Mouse (Mus musculus) layer of hippocampus, postnatal 36 days (tissue): ENCODE results near the gene Gcc2. TPM values are rescaled to one million over a fixed set of nuclear protein-coding genes. Genes with fewer than 3 reads are reported as not detected.
"Not testable (repeated sequence)": the region's sequence is repeated elsewhere in the genome, so short reads cannot be mapped to it uniquely, and the experiment has no call there.

Experiments
- DNase-seq, 2 experiments: peaks; one replicate each; pipeline ENCODE4 v3.0.0; 2022
- total RNA-seq, 2 experiments: library from RNA; stranded (reverse); gene quantifications; 2 replicates each; pipeline ENCODE4 v1.2.3; 2021

Gcc2 gene
- total RNA-seq, 2 experiments from 2014 or later = 74.7 to 78.0 TPM

DNA sequence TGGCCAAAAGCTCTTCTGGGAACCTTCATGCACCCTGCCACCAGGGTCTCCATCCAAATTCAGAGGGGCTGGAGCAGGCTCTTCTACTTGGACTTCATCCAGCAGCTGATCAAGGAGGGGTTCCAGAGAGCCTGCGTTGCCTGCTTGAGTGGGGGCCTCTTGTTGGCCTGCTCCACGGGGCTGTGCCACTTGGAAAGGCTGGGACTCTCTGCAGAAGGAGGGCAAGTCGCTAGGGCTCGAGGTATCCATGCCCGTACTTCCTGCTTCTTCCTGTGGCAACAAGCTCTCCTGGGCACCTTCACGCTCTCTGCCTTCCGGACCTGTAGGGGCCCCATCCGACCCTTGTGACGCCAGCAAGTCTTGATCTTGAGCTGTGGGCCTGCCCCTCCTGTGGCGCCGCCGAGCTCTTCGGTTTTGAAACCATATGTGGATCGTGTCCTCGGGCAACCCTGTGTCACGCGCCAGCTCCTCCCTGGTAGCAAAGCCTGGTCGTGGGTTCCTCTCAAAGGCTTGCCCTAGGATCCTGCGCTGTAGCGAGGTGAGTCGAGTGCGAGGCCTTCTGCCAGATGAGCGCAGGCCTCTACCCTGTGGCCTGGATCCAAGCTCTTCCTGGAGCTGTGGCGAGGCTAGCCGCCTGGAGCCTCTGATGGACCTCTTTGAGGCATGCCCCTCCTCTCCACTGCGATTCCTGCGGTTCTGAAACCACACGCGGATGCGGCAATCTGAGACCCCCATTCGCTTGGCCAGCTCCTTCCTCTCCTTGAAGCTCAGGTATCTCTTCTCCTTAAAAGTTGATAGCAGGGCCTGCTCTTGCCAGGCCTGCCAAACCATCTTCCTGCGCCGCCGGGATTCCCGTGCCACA, 23.3 kb upstream of the Gcc2 start:
- DNase-seq = peak; percentile 67 to 69

DNA sequence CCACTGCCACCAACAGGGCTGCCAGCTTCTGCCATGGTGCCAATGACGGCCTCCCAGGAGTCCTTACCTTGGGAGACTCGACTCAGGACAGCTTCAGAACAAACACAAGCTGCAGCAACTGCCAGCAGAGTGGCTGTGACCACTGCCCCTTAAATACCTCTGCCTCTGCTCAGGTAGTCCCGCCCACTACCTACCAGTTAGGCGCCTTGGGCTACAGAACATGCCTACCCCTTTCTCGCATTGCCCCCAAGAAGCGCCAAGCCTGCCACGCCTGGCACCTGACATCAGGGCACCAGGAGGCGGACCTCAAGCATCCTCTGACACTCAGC, 22.7 kb upstream of the Gcc2 start, which contains the start of gene Duxf3:
TSS of gene Duxf3 (minus strand) at position 35 of the 329 bp plus-strand sequence.
- DNase-seq = not testable (repeated sequence)

DNA sequence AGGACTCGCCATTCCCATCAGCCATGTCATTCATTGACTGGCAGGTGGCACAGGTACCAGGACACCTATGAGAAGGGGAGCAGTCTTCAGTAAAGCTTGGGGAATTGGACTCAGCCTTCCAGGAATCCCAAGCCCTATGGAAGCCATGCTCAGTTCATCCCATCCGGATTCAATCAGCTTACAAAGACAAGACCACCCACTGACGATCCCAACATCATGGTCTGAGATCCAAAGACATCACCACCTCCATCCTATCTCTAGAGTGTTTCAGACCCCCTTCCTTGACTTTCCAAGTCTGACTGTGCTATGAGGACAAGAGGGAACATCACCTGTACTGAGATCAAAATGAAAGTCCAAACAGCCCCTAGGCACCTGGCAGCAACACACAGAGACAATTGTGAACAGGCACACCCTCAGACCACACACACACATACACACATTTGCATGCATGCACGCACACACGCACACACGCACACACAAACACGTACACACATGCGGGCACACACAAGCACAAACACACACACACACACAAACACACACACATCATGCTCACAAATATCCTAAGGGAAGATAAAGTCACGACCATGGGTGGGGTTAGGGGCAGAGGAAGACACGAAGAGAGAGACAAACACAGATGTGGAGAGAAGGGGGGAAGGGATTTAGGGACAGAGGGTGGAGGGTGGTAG, 22.1 kb upstream of the Gcc2 start:
- DNase-seq = peak in 1 of 2 experiments; percentile 21

DNA sequence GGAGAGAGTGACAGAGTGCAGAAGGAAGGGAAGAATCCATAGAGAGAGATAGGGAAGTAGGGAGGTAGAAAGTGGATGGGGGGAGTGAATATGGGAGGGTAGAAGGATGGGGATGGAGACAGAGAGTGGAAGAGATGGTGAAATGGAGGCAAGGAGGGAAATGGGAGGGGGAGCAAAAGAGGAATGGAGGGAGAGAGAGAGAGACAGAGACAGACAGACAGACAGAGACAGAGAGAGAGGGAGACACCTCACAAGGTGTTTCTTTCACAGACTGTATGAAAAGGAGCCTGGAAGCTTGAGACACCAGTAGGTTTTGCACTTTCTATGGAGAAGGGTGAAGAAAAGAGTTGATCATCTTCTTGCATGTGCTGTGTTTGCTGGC, 21.6 kb upstream of the Gcc2 start:
- not testable (repeated sequence) for DNase-seq

DNA sequence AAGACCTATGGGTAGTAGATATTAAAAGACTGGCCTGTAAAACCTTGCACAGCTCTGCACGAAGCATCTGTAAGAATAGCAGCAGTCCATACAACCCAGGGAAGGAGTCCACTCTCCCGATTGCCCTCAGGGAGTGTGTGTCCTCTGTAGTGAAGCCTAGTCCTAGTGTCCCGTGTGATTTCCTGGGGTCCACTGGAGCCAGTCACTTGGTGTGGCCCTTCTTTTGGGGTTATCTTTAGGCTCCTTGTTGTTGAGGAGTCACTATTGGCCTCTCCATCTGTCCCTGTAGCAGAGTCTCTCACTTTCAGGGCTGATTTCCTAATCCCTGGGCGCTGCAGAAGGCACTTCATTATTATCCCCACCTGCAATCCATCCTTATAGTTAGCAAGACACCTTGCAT, 20.3 kb upstream of the Gcc2 start:
- not testable (repeated sequence) for DNase-seq

DNA sequence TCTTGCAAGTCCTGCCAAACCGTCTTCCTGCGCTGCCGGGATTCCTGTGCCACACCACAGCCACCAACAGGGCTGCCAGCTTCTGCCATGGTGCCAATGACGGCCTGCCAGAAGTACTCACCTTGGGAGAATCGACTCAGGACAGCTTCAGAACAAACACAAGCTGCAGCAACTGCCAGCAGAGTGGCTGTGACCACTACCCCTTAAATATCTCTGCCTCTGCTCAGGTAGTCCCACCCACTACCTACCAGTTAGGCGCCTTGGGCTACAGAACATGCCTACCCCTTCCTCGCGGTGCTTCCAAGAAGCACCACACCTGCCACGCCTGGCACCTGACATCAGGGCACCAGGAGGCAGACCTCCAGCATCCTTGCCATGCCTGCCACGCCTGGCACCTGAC, 18.7 kb upstream of the Gcc2 start, which contains the start of gene Gm4981:
TSS of gene Gm4981 (minus strand) at position 89 of the 400 bp plus-strand sequence.
- no peak for DNase-seq

DNA sequence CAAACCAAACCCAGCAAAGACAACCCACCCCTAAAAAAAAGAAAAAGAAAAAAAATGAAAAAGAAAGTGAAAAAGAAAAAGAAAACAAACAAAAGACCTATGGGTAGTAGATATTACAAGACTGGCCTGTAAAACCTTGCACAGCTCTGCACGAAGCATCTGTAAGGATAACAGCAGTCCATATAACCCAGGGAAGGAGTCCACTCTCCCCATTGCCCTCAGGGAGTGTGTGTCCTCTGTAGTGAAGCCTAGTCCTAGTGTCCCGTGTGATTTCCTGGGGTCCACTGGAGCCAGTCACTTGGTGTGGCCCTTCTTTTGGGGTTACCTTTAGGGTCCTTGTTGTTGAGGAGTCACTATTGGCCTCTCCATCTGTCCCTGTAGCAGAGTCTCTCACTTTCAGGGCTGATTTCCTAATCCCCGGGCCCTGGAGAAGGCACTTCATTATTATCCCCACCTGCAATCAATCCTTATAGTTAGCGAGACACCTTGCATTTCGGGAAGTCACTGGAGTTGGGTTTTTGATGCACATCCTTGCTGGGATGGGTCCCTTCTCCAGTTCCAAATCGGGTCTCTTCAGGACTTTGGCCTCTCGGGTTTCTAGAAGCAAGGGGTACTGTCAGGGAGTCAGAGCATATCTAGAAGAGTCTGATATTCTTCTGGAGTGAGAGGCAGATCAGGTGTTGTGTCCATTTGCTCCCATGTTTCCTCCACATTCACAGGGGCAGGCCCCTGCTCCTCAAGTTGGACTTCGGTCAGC, 16.1 kb upstream of the Gcc2 start:
- DNase-seq = peak; percentile 51 to 52

DNA sequence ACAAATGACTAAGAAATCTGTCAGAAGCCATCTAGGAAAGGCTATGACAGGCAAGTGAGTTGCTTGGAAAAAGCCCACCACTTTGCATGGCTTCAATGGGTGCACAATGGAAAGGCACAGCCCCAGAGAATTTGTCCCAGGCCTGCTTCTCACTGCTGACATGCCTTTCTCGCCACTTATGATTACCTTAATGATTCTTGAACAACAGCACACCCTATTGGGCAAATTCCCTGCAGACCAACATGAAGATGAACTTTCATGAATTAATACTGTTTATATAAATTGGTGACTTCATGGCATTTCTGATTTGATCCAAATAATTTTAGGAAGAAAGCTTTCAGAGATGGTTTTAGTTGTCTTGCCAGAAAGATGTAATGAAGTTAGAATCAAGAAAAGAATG, 5.8 kb upstream of the Gcc2 start:
- DNase-seq = no peak

DNA sequence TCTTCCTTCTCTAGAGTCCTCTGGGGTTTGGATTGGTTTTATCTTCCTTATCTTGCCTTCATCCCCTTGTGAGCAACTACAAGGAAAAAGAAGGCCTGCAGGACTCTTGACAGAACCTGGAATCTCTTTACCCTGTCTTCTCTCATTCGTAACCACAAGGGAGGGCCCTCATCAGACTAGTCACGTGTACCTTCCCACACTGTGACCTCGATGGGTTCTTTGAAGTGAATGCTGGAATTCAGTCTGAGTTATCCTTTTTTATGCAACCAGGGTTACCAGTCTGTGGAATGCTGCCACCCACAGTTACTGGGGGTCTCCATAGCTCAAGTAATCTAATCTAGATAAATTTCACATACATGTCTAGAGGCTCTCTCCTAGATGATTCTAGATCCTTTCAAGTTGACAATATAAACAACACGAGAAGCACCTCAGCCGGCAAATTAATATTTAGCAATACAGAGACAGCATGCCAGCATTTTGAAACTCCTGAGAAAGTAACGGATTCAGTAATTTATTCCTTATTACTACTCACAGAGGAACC, 592 bp upstream of the Gcc2 start:
- no peak for DNase-seq

DNA sequence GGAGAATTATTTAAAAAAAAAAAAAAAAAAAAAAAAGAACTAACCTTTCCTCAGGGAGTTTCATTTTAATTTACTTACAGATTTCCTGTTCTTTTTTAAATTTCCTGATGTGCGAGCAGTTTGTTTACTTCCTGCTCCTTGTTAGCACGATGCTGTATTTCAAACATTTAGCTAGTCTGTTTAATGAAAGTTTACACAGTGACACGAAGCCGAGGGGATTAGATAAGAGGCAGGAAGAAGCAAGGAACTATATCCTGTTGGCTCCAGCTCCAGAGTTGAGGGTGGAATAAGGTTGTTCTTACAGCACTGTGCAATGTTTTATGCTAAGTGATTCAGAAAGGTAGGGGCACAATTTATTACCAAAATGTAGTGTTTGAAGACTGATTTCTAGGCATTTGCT, 657 bp downstream of the Gcc2 start:
- no peak for DNase-seq

DNA sequence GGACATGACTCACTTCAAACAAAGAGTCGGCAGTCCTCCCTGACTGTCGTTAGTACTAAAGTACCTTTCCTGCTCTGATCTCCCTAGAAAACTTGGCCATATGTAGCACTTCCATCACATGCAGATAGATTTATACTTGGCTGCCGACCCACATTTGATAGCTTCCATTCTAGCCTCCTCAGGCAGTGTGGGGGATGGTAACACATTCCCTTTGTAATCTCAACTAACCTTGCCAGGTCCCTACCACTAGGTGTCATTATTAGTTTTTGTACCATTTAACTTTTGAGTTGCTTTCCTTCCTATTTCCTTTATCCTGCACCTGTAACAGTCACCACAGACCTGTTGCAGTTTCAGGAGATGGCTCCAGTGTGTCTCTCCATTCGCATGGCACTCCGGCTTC, 3.2 kb downstream of the Gcc2 start:
- no peak for DNase-seq

DNA sequence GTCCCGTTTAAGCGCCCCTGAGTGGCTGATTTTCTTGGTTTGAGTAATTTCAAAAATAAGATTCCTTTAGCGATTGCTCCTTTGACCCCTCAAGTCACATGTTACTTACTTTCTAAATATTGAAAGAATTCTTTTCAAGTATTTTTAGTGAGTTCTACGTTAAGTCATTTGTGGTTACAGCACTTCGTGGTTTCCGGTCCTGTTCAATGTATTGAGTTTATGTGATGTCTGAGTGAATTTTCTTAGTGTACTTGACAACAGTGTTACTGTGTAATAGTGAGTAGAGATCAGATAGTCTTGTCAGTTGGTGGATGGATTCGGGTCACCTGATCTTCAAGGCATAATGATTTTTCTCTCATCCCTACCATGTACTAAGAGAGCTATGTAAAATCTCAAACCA, 26.9 kb downstream of the Gcc2 start:
- DNase-seq = no peak

DNA sequence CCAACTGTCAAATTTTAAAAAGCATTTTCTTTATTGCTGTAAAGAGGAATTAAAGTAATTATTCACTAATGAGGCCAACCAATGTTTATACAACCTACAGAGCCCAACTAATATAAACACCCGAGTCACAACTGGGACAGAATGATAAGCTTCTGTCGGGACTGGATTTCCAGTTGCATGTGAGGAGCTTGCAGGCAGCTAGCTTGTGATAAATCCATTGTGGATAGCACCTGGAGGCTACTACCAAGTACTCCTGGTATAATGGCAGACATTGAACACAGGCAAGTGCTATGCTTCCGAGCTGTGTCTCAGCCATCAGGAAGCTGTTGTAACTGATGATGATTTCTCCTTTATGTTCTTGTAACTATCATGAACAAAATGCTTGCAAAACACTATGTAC, 35.4 kb downstream of the Gcc2 start:
- DNase-seq = no peak

DNA sequence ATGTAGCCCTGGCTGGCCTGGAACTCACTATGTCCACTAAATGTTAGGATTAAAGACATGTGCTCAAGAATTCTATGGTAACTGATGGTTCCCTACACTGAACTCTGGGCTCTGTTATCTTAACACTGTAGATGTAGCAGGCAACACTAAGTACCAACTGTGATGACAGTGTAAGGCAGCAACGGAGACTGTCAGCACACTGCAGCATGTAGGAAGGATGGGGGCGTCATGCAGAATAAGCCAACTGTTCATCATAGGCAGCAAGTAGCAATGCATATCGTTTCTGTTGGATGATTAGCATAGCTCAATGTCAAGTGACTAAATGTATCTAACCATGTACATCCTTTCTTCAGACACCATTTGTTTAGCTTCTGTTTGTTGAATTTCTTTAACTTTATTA, 38.9 kb downstream of the Gcc2 start:
- peak; percentile 20 to 28 for DNase-seq

DNA sequence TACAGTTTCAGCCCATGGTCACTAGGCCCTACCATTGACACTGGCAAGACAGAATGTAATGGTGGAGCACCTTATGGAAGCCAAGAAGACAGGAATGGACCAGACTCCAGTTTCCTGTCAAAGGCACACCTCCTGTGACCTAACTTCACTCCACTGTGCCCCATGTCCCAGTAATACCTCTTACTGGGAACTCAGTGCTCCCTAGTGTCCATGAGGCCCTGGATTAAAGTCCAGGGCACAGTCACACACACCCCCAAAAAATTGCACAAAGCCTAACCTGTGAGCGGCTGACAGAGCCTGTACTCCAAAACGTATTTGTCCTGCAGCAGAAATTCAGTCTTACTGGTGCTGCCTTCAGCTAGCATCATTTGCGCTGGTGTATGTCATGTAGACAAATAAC, 40.3 kb downstream of the Gcc2 start:
- DNase-seq = no peak

DNA sequence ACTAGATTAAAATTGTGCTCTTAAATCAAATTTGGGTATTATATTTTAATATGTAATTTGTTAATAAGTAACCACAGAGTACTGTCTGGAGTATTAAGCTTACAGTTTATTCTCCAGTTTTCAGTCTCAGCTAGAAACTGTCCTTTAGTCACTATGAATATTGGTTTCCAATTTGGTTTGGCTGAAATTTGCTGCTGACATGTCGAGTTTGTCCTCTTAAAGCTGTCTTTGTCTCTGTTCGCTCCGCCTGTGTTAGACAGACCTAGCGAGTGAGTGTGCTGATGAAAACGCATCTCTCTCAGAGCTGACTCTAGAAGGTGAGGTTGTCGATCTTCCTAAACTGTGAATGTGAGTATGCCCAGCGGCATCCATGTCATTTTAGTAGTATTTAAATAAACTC, 49.7 kb downstream of the Gcc2 start:
- no peak for DNase-seq

DNA sequence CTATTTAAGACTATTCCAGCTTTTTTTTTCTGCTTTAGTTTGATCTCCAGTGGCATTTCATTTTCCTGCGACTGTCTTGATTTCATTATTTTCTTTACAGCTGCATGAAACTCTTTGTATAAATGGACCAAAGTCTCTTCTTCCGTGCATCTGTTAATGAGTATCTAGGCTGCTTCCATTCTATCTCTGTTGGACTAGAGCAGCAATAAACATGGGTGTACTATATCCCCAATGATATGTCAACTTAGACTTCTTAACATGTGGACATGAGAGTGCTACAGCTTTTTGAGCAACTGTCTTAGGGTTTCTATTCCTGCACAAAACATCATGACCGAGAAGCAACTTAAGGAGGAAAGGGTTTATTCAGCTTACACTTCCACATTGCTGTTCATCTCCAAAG, 51.6 kb downstream of the Gcc2 start:
- no peak for DNase-seq

DNA sequence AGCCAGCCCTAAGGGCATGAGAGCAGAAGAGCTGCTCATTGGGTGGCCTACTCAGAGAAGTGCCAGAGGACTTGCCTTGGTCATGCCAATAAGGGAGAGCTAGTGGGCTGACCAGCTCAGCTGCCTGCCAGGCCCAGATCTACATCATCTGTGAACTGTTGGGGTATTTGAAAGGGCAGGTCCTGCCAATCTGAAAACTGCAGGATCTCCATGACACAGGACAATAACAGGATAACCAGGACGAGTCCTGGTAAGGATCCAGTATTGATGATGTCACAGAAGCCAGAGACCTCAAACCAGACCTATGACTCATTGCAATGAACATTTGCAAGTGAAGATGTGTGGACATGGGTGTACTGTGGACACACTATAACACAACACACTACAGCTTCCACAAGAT, 55.5 kb downstream of the Gcc2 start:
- no peak for DNase-seq

DNA sequence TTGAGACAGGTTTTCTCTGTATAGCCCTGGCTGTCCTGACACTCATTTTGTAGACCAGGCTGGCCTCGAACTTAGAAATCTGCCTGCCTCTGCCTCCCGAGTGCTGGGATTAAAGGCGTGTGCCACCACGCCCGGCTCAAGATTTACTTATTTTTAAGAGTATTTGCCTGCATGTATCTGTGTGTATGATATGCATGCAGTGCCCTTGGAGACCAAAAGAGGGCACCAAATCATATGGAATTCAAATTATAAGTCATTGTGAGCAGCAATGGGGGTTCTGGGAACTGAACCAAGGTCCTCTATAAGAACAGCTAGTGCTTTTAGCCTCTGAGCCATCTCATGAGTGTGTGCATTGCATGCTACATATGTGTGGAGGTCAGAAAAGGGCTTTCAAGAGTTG, 57.6 kb downstream of the Gcc2 start:
- DNase-seq = no peak

DNA sequence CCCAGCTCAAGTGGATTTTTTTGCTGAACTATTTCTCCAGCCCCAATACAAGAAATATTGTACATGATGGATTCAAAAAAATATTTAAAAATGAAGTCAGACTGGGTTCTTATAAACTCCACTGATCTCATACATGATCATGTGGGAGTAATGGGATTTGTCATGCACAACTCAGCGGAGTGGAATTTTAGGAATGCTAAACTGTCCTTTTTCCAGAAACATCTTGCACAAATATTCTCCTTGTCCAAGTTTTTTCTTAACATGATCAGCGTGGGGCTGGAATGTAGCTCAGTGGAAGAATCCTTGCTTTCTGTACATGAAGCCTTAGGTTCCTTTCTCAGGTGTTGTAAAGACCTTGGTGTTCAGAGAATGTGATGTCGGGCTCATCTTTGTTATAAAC, 65.6 kb downstream of the Gcc2 start:
- no peak for DNase-seq

DNA sequence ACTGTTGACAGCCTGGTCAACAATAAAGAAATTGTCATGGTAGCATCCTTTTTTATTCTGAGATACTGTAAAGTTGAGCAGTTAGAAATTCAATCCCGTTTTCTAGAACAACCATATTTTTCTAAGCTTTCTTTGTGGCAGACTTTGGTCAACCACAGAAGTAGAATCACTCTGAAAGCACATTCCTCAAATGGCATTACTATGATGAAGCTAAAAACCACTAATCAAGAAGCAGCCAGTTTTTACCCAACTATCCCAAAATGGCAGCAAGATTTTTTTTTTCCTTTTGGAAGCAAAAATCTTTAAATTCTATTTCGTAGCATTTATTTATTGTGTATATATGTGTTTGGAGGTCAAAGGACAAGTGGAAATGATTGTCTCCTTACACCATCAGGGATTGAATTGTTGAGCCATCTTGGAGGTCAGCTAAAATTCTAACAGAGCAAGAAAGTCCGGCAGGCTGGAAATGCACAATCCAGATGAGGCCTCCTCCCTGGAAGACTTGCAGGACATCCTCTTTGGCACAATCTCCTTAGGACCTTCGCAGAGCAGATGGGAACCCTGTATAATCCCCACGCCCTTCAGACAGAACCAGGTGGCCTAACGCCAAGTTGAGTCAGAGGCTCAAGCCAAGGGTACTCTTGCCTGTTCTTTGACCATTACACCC, 67.2 kb downstream of the Gcc2 start:
- DNase-seq = no peak
